Mouse (Mus musculus): ENCODE data around the gene Mtif2.

DNA sequence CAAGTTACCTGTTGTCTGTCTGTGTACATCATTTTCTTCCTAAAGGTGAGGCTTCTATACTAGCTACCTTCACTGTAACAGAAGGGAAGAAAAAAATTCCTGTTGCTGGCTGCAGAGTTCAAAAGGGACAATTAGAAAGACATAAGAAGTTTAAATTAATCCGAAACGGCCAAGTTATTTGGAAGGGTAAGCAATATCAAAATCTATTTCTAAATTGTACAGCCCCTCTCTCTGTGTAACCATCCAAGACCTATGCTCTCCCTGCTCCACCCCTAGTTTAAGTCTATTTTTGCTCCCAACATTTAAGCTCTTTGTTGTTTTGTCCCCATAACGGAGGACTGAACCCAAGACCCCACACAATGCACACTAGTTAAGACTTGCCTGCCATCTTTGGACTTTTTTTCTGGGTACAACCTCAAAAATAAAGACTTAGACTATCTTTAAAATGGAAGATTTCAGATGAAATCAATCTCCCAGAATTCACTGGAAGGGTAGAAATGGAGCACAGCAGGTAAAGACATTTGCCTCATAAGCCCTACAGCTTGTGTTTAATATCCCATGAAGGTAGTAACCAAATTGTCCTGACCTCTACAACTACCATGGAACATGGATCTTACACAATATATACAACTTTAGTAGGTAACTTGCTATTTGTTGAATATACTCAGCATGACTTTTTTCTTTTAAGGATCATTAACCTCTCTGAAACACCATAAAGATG is 18.2 kb downstream of the Mtif2 start:
- no peak for TF ChIP-seq CTCF (IDR thresholded peaks at IDR 0.05; ENCODE audit: extremely low read depth, insufficient read length, insufficient replicate concordance, low read depth, low read length)
- no peak for TF ChIP-seq POLR2A (IDR thresholded peaks at IDR 0.05; ENCODE audit: low read depth, low read length)
